8 mouse cellular contexts compared by ENCODE assay signal in genomic region chrX:36597707-36598389, GRCm38 (mm10). TPM values are rescaled to one million over a fixed set of nuclear protein-coding genes. Genes with fewer than 3 reads are reported as not detected.
DNase-seq lines count a peak whose midpoint lies in the region; ATAC-seq and TF ChIP-seq lines count a peak whose summit lies in the region.

TSS of gene Pgrmc1 (plus strand) at chrX:36598206.

- no peak for TF ChIP-seq CTCF in liver, postnatal 0 days (IDR thresholded peaks at IDR 0.05; ENCODE audit: low read depth)

- peaks cover 6% of the 10 kb centered on the region for H3K36me3 ChIP-seq in ES-E14 (ENCODE audit: control insufficient read depth, insufficient read depth, low read length, poor library complexity, severe bottlenecking)
- peaks cover under 1% of the 10 kb centered on the region; the same call in 1 of the 2 replicates for H3K36me3 ChIP-seq in forebrain, embryonic 15.5 days
- H3K36me3 ChIP-seq in liver, postnatal 0 days (replicated peaks; ENCODE audit: insufficient read depth, low read length): no peaks in the 10 kb centered on the region
- peaks cover 6% of the 10 kb centered on the region; the same call in 1 of the 2 replicates for H3K36me3 ChIP-seq in neural tube, embryonic 13.5 days

- TF ChIP-seq EP300 in liver, postnatal 0 days (IDR thresholded peaks at IDR 0.05; ENCODE audit: low read depth): no peak; the same call in 1 of the 2 replicates

- H3K4me2 ChIP-seq in forebrain, embryonic 15.5 days (replicated peaks): peak within 1 kb of the TSS; percentile 54
- H3K4me2 ChIP-seq in liver, postnatal 0 days (ENCODE audit: low read depth, low read length): peak within 1 kb of the TSS; percentile 80
- peak within 1 kb of the TSS; percentile 65 for H3K4me2 ChIP-seq in neural tube, embryonic 13.5 days

- H3K9me3 ChIP-seq in ES-E14 (ENCODE audit: control insufficient read depth, insufficient read depth, low read depth, low read length): no peaks in the 10 kb centered on the region
- H3K9me3 ChIP-seq in forebrain, embryonic 15.5 days: no peaks in the 10 kb centered on the region
- no peaks in the 10 kb centered on the region for H3K9me3 ChIP-seq in liver, postnatal 0 days (ENCODE audit: low read length)
- H3K9me3 ChIP-seq in neural tube, embryonic 13.5 days: no peaks in the 10 kb centered on the region

- H3K9ac ChIP-seq in ES-E14 (ENCODE audit: insufficient read depth, low read depth, low read length, poor library complexity, severe bottlenecking): peak within 1 kb of the TSS; percentile 97
- H3K9ac ChIP-seq in forebrain, embryonic 15.5 days (replicated peaks): peak within 1 kb of the TSS; percentile 81
- H3K9ac ChIP-seq in liver, postnatal 0 days (replicated peaks): peak within 1 kb of the TSS; percentile 85
- H3K9ac ChIP-seq in neural tube, embryonic 13.5 days: peak within 1 kb of the TSS; percentile 87

- peaks cover 0 to 2% of the 10 kb centered on the region in 2 experiments; a peak in 1 of 4 replicates for H3K4me1 ChIP-seq in ES-E14 (ENCODE audit: control insufficient read depth in 2 of 2, insufficient read depth in 2 of 2, low read length in 2 of 2, poor library complexity in 1 of 2)
- peaks cover 18% of the 10 kb centered on the region for H3K4me1 ChIP-seq in forebrain, embryonic 15.5 days
- H3K4me1 ChIP-seq in liver, postnatal 0 days (ENCODE audit: insufficient read depth): peaks cover 6% of the 10 kb centered on the region
- peaks cover 20% of the 10 kb centered on the region for H3K4me1 ChIP-seq in neural tube, embryonic 13.5 days (replicated peaks)

- peak within 1 kb of the TSS; percentile 93 to 99 for H3K4me3 ChIP-seq in ES-E14 (ENCODE audit: insufficient read depth in 1 of 2, low read depth in 1 of 2, low read length in 2 of 2, poor library complexity in 1 of 2, severe bottlenecking in 1 of 2)
- peak within 1 kb of the TSS; percentile 69 for H3K4me3 ChIP-seq in forebrain, embryonic 15.5 days
- peak within 1 kb of the TSS; percentile 76 for H3K4me3 ChIP-seq in liver, postnatal 0 days (ENCODE audit: low read depth, low read length)
- peak within 1 kb of the TSS; percentile 65 for H3K4me3 ChIP-seq in neural tube, embryonic 13.5 days

- 17% methylated on average over 44 of the region's 45 CpGs for WGBS in forebrain, embryonic 15.5 days
- WGBS in liver, postnatal 0 days (ENCODE audit: insufficient replicate concordance): 28% methylated on average over 26 of the region's 45 CpGs
- 15% methylated on average over 26 of the region's 45 CpGs for whole genome bisulfite sequencing in neural tube, embryonic 13.5 days

- H3K27me3 ChIP-seq in forebrain, embryonic 15.5 days: no peaks in the 10 kb centered on the region
- no peaks in the 10 kb centered on the region for H3K27me3 ChIP-seq in liver, postnatal 0 days (ENCODE audit: insufficient read depth, low read length)
- H3K27me3 ChIP-seq in neural tube, embryonic 13.5 days: no peaks in the 10 kb centered on the region

- peak; percentile 94 for ATAC-seq in forebrain, embryonic 15.5 days (replicated peaks)
- ATAC-seq in liver, postnatal 0 days: peak; percentile 92
- peak; percentile 94 for ATAC-seq in neural tube, embryonic 13.5 days (ENCODE audit: low read depth)

- in situ Hi-C loops in ES-E14 (cut with MboI; ENCODE audit: low sequenced_read_pairs in 2 of 2, unreplicated experiment in 2 of 2): no loop called here

- peak within 1 kb of the TSS; percentile 72 for H3K27ac ChIP-seq in ES-E14 (ENCODE audit: insufficient read depth, low read depth, low read length, poor library complexity, severe bottlenecking)
- peak within 1 kb of the TSS; percentile 88 for H3K27ac ChIP-seq in forebrain, embryonic 15.5 days (replicated peaks)
- peak within 1 kb of the TSS; percentile 87 for H3K27ac ChIP-seq in liver, postnatal 0 days (ENCODE audit: low read depth)
- peak within 1 kb of the TSS; percentile 89 for H3K27ac ChIP-seq in neural tube, embryonic 13.5 days (replicated peaks)

- intact Hi-C loops in heart, postnatal 14 days (cut with DNase I): no loop called here

- DNase-seq in ES-E14 (ENCODE audit: low read depth, low spot score): peak; percentile 65
- DNase-seq in cerebellum, adult 11-12 months: peak; percentile 86
- peak; percentile 85 to 87 for DNase-seq in heart, postnatal 14 days
- DNase-seq in layer of hippocampus, adult 11-12 months (ENCODE audit: low spot score): peak; percentile 82
- peak; percentile 86 for DNase-seq in liver, postnatal 0 days
- peak; percentile 50 for DNase-seq in telencephalon, adult 2 months (ENCODE audit: low read depth, low spot score)

TF ChIP-seq in ES-E14, 5 proteins besides CTCF, POLR2A, EP300 and RAD21:
- TF ChIP-seq CHD2 (IDR thresholded peaks at IDR 0.05; ENCODE audit: low read depth, low read length) (no peak), ZC3H11A (IDR thresholded peaks at IDR 0.05; ENCODE audit: borderline replicate concordance, low read depth, low read length) (no peak), ZNF384 (IDR thresholded peaks at IDR 0.05; ENCODE audit: low read depth, low read length) (no peak), HCFC1 (IDR thresholded peaks at IDR 0.05; ENCODE audit: borderline replicate concordance, insufficient read depth, low read length) (no peak), MAFK (IDR thresholded peaks at IDR 0.05; ENCODE audit: insufficient read depth, low read depth, low read length) (no peak)

RNA-seq across cellular contexts. Expression of gene Pgrmc1, which starts in this region (rescaled TPM):
- 195 and 225 TPM in 2 replicates for total RNA-seq in ES-E14 (2012; rRNA removed)
- 475 and 528 TPM in 2 replicates for polyA plus RNA-seq in forebrain, embryonic 15.5 days (2015; fragmentation: Nextera tagmentation; extraction: Ambion mirVana)
- total RNA-seq in heart, postnatal 14 days (2021): 10 to 100 TPM; 27.7 to 29.4 TPM
- 372 and 399 TPM in 2 replicates for polyA plus RNA-seq in liver, postnatal 0 days (2015; fragmentation: Nextera tagmentation; extraction: Ambion mirVana)
- polyA plus RNA-seq in neural tube, embryonic 13.5 days (2015; fragmentation: Nextera tagmentation; extraction: Ambion mirVana): 503 and 515 TPM in 2 replicates

Comparison
In these comparisons a context has a peak if more than half of its experiments do, and no peak if none do; other contexts are left out.
1. Peak in every context shown above with its lines: DNase-seq, ATAC-seq, H3K4me3 ChIP-seq and H3K27ac ChIP-seq.